Mouse (Mus musculus): ENCODE data around the gene 4933415A04Rik.

Gene 4933415A04Rik

GRCm38 (mm10) chr11:43586324-43587090 lies at the start of gene 4933415A04Rik:
Gene 4933415A04Rik, plus strand, starts transcription at chr11:43587040.
- in situ Hi-C loops (cut with MboI, MseI), result loop anchor here (5.0 kb wide), 1 partner anchor 94 kb away; no protein-coding TSS in a partner anchor

GRCm38 (mm10) chr11:43537074-43537473 lies 49.8 kb upstream of the 4933415A04Rik start:
- in situ Hi-C loops (cut with MboI, MseI), result no loop called here

- in situ Hi-C loops (cut with MboI, MseI), result no loop called here
These were observed 47.0 kb upstream of the 4933415A04Rik start for GRCm38 (mm10) chr11:43539863-43540262.

- in situ Hi-C loops (cut with MboI, MseI), result no loop called here
These were observed 43.0 kb upstream of the 4933415A04Rik start for GRCm38 (mm10) chr11:43543711-43544466.

GRCm38 (mm10) chr11:43544819-43545218 lies 42.0 kb upstream of the 4933415A04Rik start:
- in situ Hi-C loops (cut with MboI, MseI), result no loop called here

GRCm38 (mm10) chr11:43545873-43546475 lies 40.9 kb upstream of the 4933415A04Rik start:
- in situ Hi-C loops (cut with MboI, MseI), result no loop called here

GRCm38 (mm10) chr11:43546678-43547077 lies 40.2 kb upstream of the 4933415A04Rik start:
- in situ Hi-C loops (cut with MboI, MseI), result no loop called here

GRCm38 (mm10) chr11:43548148-43548547 lies 38.7 kb upstream of the 4933415A04Rik start:
- in situ Hi-C loops (cut with MboI, MseI), result no loop called here

- in situ Hi-C loops (cut with MboI, MseI), result no loop called here
These were observed 38.0 kb upstream of the 4933415A04Rik start for GRCm38 (mm10) chr11:43548657-43549435.

GRCm38 (mm10) chr11:43549701-43550100 lies 37.1 kb upstream of the 4933415A04Rik start:
- in situ Hi-C loops (cut with MboI, MseI), result no loop called here

- in situ Hi-C loops (cut with MboI, MseI), result no loop called here
These were observed 35.1 kb upstream of the 4933415A04Rik start for GRCm38 (mm10) chr11:43551756-43552155.

GRCm38 (mm10) chr11:43552675-43553074 lies 34.2 kb upstream of the 4933415A04Rik start:
- in situ Hi-C loops (cut with MboI, MseI), result no loop called here

- in situ Hi-C loops (cut with MboI, MseI), result no loop called here
These were observed 30.3 kb upstream of the 4933415A04Rik start for GRCm38 (mm10) chr11:43556538-43556937.

GRCm38 (mm10) chr11:43559515-43560292 lies 27.1 kb upstream of the 4933415A04Rik start:
- in situ Hi-C loops (cut with MboI, MseI), result no loop called here

- in situ Hi-C loops (cut with MboI, MseI), result no loop called here
These were observed 23.1 kb upstream of the 4933415A04Rik start for GRCm38 (mm10) chr11:43563654-43564244.

- in situ Hi-C loops (cut with MboI, MseI), result no loop called here
These were observed 21.4 kb upstream of the 4933415A04Rik start for GRCm38 (mm10) chr11:43565414-43565813.

- in situ Hi-C loops (cut with MboI, MseI), result no loop called here
These were observed 21.0 kb upstream of the 4933415A04Rik start for GRCm38 (mm10) chr11:43565852-43566251.

- in situ Hi-C loops (cut with MboI, MseI), result no loop called here
These were observed 20.1 kb upstream of the 4933415A04Rik start for GRCm38 (mm10) chr11:43566696-43567095.

GRCm38 (mm10) chr11:43568263-43568662 lies 18.6 kb upstream of the 4933415A04Rik start:
- in situ Hi-C loops (cut with MboI, MseI), result no loop called here

- in situ Hi-C loops (cut with MboI, MseI), result no loop called here
These were observed 17.7 kb upstream of the 4933415A04Rik start for GRCm38 (mm10) chr11:43569188-43569587.
